Mouse (Mus musculus) liver, adult 2 months (tissue): Measurements from ENCODE around the gene Tlr9. TPM values are rescaled to one million over a fixed set of nuclear protein-coding genes. Genes with fewer than 3 reads are reported as not detected.

Experiments
- DNase-seq: peaks from one replicate; pipeline ENCODE4 v3.0.0-alpha.2; 2011; ENCODE audit warnings: low read depth, low spot score; ENCODE audit errors: extremely low read depth
- H3K27ac ChIP-seq: fragments of 200-500 bp; replicated peaks from 2 replicates; pipeline ENCODE4 v1.5.1; 2012; ENCODE audit warnings: low read depth, mild to moderate bottlenecking, control low read depth, inconsistent platforms, low read length; ENCODE audit not compliant: insufficient read depth
- H3K27me3 ChIP-seq: fragments of 200-500 bp; 2 replicates; pipeline ENCODE4 v1.6.1; 2012; ENCODE audit warnings: mild to moderate bottlenecking, moderate library complexity, low read length, inconsistent platforms; ENCODE audit not compliant: control insufficient read depth, insufficient read depth
- H3K36me3 ChIP-seq: fragments of 200-500 bp; 2 replicates; pipeline ENCODE4 v1.6.1; 2012; ENCODE audit warnings: low read length, inconsistent platforms; ENCODE audit not compliant: control insufficient read depth, insufficient read depth
- H3K4me1 ChIP-seq: fragments of 200-500 bp; 2 replicates; pipeline ENCODE4 v1.6.1; 2011; ENCODE audit warnings: low read length; ENCODE audit not compliant: control insufficient read depth, insufficient read depth
- H3K4me3 ChIP-seq: fragments of 200-500 bp; 2 replicates; pipeline ENCODE4 v1.5.1; 2011; ENCODE audit warnings: low read depth, mild to moderate bottlenecking, control low read depth, low read length, moderate library complexity; ENCODE audit not compliant: insufficient read depth
- H3K79me2 ChIP-seq: fragments of 200-500 bp; 2 replicates; pipeline ENCODE4 v1.6.1; 2012; ENCODE audit warnings: inconsistent platforms, mild to moderate bottlenecking, low read length, moderate library complexity; ENCODE audit not compliant: control insufficient read depth, insufficient read depth
- H3K9ac ChIP-seq: fragments of 200-500 bp; 2 replicates; pipeline ENCODE4 v1.6.1; 2012; ENCODE audit warnings: low read depth, mild to moderate bottlenecking, control low read depth, inconsistent platforms, low read length
- CTCF ChIP-seq: fragments of 200-500 bp; IDR thresholded peaks from 2 replicates; pipeline ENCODE4 v1.5.1; 2011; ENCODE audit warnings: low read depth, low read length, control low read depth
- POLR2A ChIP-seq: fragments of 200-500 bp; IDR thresholded peaks from 2 replicates; pipeline ENCODE4 v1.6.1; 2011; ENCODE audit warnings: low read length, control low read depth; ENCODE audit not compliant: insufficient read depth; ENCODE audit errors: extremely low read depth
- WGBS: fragments of 180-500 bp; shearing (Covaris S2); methylation state at CpG from one replicate; pipeline ENCODE4 v1.1.7; 2018; 5-methylcytosine and 5-hydroxymethylcytosine counted together
- polyA plus RNA-seq: library from polyadenylated mRNA; depleted of rRNA; stranded (reverse); fragments of >200 nt; gene quantifications from 2 replicates; pipeline ENCODE4 v1.2.3, GENCODE M21; 2012
- total RNA-seq: library from RNA; depleted of rRNA; stranded (reverse); fragments of >200 nt; gene quantifications from 2 replicates; pipeline ENCODE4 v1.2.3, GENCODE M21; 2014

Tlr9 gene
- total and polyA plus RNA-seq, 2 experiments: 0.18 to 0.61 TPM

DNA sequence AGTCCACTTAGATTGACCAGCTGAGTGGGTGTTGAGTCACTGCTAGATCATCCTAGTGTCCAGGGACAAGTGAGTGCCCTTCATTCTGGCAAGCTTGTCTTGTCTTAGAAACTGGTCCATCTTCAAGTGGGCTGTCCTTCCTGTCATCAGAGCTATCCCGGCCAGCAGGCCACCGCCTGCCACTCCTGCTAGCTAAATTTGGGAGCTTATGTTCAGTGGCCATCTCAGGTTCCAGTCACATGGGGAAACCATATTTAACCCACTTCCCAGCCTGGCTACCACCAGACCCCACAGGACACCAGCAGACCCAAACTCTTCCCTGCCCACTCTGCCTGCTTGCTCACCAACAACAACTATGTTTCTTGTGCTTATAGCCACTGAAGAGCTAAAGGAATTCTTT, 15.9 kb upstream of the Tlr9 start:
- Histone ChIP-seq H3K4me1 (peaks cover 2% of the 10 kb centered on the region), H3K4me3 (no peak overlapping the region), H3K79me2 (no peaks in the 10 kb centered on the region), H3K27ac (no peak overlapping the region), H3K36me3 (no peaks in the 10 kb centered on the region), H3K27me3 (no peaks in the 10 kb centered on the region), H3K9ac (no peak overlapping the region)
- WGBS: 70% methylated on average over 2 of the region's 2 CpGs
- TF ChIP-seq POLR2A (no peak), CTCF (no peak)
- DNase-seq: no peak

DNA sequence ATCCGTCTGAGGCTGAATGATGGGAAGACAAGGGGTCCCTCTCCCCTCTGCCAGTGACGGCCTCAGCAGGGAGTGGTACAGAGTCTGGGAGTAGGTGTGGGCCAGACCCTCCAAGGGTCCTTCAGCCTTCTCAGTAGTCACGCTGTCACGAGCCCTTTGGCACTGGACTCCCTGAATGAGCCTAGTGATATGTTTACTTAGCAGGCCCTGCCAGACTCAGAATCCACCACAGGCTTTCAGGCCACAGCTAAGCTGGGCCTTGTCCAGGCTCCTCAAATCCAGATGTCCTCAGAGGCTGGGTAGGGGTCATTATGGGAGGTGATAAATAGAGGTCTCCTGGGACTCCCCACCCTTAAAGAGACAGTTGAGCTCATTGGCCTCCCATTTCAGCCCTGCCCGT, 14.2 kb upstream of the Tlr9 start:
- no peaks in the 10 kb centered on the region for H3K79me2 ChIP-seq
- WGBS: 62% methylated on average over 5 of the region's 5 CpGs
- H3K27me3 ChIP-seq: no peaks in the 10 kb centered on the region
- no peak overlapping the region for H3K9ac ChIP-seq
- no peaks in the 10 kb centered on the region for H3K36me3 ChIP-seq
- TF ChIP-seq CTCF (no peak), POLR2A (no peak)
- H3K27ac ChIP-seq: no peak overlapping the region
- H3K4me1 ChIP-seq: no peaks in the 10 kb centered on the region; the same call in 1 of the 2 replicates
- DNase-seq: no peak
- H3K4me3 ChIP-seq: no peak overlapping the region

- no peak overlapping the region for H3K9ac ChIP-seq
- no peak overlapping the region for H3K4me3 ChIP-seq
- TF ChIP-seq POLR2A (no peak), CTCF (no peak)
- H3K4me1 ChIP-seq: no peaks in the 10 kb centered on the region
- no peaks in the 10 kb centered on the region for H3K36me3 ChIP-seq
- no peaks in the 10 kb centered on the region for H3K27me3 ChIP-seq
- H3K79me2 ChIP-seq: no peaks in the 10 kb centered on the region
- WGBS: 27% methylated on average over 4 of the region's 4 CpGs
- DNase-seq: peak; percentile 90
- H3K27ac ChIP-seq: no peak overlapping the region
These were observed 12.4 kb upstream of the Tlr9 start for GRCm38 (mm10) chr9:106209954-106210353.

DNA sequence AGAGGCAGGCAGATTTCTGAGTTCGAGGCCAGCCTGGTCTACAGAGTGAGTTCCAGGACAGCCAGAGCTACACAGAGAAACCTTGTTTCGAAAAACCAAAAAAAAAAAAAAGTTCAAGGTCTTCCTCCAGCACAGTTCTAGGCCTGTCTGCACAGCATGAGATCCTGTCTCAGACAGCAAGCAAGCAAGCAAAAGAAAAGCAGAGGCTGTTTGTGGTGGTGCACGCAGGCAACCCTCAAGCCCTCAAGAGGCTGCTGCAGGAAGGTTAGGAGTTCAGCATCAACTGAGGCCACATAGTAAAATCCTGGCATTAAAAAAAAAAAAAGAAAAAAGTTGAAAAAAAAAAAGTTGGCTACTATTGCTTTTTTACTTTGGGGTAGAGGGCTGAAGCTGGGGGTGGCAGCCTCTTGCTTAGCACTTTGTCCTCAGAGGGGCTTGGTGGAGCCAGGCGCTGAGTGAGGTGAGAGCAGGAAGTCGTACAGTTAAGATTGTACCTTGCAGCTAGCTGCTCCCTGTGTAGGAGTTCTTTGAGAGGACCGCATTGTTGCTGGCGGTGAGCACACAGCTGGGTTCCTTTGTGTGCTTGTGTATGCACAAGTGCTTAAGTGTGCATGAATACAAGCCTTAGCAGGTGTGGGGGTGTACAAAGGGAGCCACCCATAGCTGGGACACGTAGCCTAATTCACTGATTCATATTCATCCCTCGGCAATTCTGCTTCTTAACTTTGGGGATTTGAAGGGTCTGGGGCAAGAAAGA, 11.4 kb upstream of the Tlr9 start:
- Histone ChIP-seq H3K9ac (no peak overlapping the region), H3K79me2 (no peaks in the 10 kb centered on the region), H3K36me3 (no peaks in the 10 kb centered on the region), H3K27me3 (no peaks in the 10 kb centered on the region), H3K4me3 (no peak overlapping the region), H3K4me1 (no peaks in the 10 kb centered on the region), H3K27ac (no peak overlapping the region)
- DNase-seq: no peak
- 90% methylated on average over 9 of the region's 9 CpGs for WGBS
- no peak for TF ChIP-seq CTCF
- no peak for TF ChIP-seq POLR2A

DNA sequence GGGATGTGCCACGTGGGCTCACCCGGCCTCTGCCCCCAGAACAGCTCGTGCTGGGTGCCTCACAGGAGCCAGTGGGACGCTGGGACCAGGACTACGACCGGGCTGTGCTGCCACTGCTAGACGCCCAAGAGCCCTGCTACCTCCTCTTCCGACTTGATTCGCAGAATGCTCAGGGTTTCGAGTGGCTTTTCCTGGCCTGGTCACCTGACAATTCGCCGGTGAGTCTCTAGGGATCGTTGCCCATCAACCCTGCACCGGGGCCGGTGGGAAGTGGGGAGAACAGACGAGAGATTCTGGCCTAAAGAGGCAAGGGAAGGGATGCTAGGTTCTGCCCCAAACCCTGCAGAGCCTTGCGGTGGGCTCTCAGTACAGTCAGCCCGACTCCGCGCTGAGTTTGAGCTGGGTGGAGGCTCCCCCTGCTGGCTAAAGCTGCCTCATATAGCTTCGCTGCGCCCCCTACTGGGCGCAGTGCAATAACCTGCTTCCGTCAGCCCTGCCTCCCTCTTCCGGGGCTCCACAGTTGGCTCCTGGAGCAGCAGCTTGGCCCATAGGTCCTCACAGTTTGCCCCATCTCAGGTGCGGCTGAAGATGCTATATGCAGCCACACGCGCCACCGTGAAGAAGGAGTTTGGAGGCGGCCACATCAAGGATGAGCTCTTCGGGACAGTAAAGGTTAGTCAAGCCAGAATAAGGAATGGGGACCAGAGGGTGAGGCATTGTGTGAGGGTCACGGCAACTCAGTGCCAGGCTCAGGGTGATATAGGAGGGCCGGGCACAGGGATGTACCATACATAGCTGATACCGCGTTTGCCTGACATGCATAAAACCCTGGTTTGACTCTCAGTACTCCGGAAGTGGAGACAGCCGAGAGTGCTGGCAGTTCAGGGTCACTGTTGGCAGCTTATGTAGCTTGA, 10.5 kb upstream of the Tlr9 start:
- 18% methylated on average over 37 of the region's 37 CpGs for WGBS
- H3K4me3 ChIP-seq: peak overlapping the region; percentile 31
- no peaks in the 10 kb centered on the region for H3K27me3 ChIP-seq
- no peaks in the 10 kb centered on the region for H3K36me3 ChIP-seq
- H3K9ac ChIP-seq: peak overlapping the region; percentile 61
- TF ChIP-seq POLR2A (no peak), CTCF (peak; percentile 100)
- no peaks in the 10 kb centered on the region for H3K4me1 ChIP-seq
- no peaks in the 10 kb centered on the region for H3K79me2 ChIP-seq
- no peak overlapping the region for H3K27ac ChIP-seq
- peak; percentile 67 for DNase-seq

DNA sequence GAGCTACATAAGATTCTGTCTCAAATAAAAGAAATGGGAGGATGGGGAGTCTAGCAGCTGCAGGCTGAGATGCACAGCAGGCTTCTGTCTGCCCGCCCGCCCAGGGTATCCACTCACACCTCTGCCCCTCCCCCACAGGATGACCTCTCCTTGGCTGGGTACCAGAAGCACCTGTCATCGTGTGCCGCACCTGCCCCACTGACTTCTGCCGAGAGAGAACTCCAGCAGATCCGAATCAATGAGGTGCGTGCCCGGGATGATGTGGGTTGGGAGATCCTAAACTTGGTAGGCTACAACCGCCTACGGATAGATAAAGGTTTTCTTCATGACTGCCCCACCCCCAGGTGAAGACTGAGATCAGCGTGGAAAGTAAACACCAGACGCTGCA, 9.8 kb upstream of the Tlr9 start:
- WGBS: 66% methylated on average over 12 of the region's 12 CpGs
- H3K9ac ChIP-seq: no peak overlapping the region
- no peaks in the 10 kb centered on the region for H3K4me1 ChIP-seq
- DNase-seq: no peak
- H3K27me3 ChIP-seq: no peaks in the 10 kb centered on the region
- H3K36me3 ChIP-seq: no peaks in the 10 kb centered on the region
- no peak overlapping the region for H3K4me3 ChIP-seq
- no peaks in the 10 kb centered on the region for H3K79me2 ChIP-seq
- H3K27ac ChIP-seq: no peak overlapping the region
- TF ChIP-seq CTCF: no peak
- no peak for TF ChIP-seq POLR2A
